Mouse (Mus musculus) mammary gland, adult 2 months (tissue): Measurements from ENCODE around the gene Susd6. TPM values are rescaled to one million over a fixed set of nuclear protein-coding genes. Genes with fewer than 3 reads are reported as not detected.

ENCODE experiments used
- polyA plus RNA-seq: library from polyadenylated mRNA; depleted of rRNA; stranded (reverse); fragments of >200 nt; gene quantifications from 2 replicates; pipeline ENCODE4 v1.2.3, GENCODE M21; 2012; ENCODE audit warnings: low replicate concordance; rRNA removed

Gene Susd6
- 47.4 and 57.9 TPM in 2 replicates for polyA plus RNA-seq

GRCm38 (mm10) chr12:80789849-80790694, at the start of gene Susd6:
Susd6 (plus strand) TSS chr12:80790510.

DNA sequence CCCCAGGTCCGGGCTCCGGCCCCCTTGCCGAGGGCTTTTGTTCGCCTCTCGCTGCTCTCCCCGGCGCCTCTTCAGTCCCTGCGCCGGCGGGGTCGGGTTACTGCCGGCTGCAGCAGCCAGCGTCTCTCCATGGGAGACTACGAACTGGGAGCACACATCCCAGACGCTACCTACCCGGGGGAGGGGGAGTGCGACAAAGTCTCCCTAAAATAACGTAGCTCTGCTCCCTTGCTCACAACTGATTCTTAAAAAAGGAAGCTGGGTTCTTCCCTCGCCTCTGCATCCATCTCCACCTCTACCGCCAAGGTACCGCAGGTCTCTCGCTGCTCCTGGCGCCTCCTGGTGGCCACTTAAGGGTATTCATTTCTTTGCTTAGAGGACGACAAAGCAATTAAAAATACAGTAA, 29.9 kb upstream of the Susd6 start, which contains the start of gene Ccdc177:
Gene Ccdc177, minus strand, starts transcription at position 292 of the 406 bp plus-strand sequence.

Other genes with a start within 250 kb of the Susd6 start
- 38.4 and 49.6 TPM in 2 replicates for gene Slc39a9, start 146.6 kb upstream of the Susd6 start, polyA plus RNA-seq
- 11.1 and 33.7 TPM in 2 replicates for gene Erh, start 146.2 kb upstream of the Susd6 start, polyA plus RNA-seq
- 0.69 and 0.91 TPM in 2 replicates for gene Plekhd1, start 97.9 kb upstream of the Susd6 start, polyA plus RNA-seq
- gene Ccdc177, start 29.8 kb upstream of the Susd6 start, polyA plus RNA-seq = 0.02 TPM in 1 of 2 replicates, not detected in the other
- 208 and 247 TPM in 2 replicates for gene Srsf5, start 155.0 kb downstream of the Susd6 start, polyA plus RNA-seq
- 3.7 TPM in 1 of 2 replicates, not detected in the other for gene Slc10a1, start 178.2 kb downstream of the Susd6 start, polyA plus RNA-seq
- gene Smoc1, start 236.3 kb downstream of the Susd6 start, polyA plus RNA-seq = 72.0 and 75.0 TPM in 2 replicates